Mouse (Mus musculus) thymus, postnatal 25 days (tissue): ENCODE measurements around the gene Ubap2l.

ENCODE experiments used
- DNase-seq: peaks from one replicate; pipeline ENCODE4 v3.0.0; 2022

The Ubap2l gene

DNA sequence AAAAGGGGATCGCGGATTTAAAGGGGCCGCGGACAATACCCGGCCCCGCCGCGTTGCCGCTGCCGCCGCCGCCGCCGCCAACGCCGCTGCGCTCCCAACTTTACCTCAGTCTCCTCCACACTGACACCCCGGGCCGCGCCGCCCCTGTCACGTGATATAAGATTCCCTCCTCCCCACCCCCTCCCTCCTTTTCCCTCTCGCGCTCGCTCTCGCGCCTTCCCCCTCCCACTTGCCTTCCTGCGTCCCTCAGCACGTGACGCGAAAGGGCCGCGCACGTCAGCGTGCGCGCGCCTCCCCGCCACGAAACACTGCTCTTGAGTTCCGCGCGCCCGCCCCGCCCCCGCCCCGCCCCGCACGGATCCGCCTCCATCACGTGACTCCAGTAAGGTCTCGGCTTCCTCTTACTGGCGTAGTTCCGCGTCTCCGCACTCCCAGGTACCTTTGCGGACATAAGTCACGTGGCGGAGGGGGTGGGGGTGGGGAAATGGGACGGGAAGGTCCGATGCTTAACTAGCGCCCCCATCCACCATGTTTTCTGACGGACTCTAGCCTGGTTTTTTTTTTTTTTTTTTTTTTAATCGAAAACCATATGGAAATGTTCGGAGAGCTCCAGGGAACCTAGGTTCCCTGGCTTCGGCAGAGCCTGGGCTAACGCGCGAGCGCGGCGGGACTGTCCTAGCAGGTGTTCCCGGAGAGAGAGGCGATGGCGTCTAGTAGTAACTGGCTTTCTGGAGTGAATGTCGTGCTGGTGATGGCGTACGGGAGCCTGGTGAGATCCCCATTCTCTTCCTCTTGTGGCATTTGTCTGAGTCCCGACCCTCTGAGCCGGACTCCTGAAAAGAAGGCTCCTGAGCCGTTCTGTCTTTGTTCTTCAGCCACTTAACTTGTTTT is at the start of gene Ubap2l:
Gene Ubap2l, minus strand, starts transcription at position 278 of the 891 bp plus-strand sequence.
- DNase-seq: peak; percentile 93

GRCm38 (mm10) chr3:90101673-90102072 is 49.2 kb upstream of the Ubap2l start:
- DNase-seq: no peak

- no peak for DNase-seq
These were observed 48.6 kb upstream of the Ubap2l start for GRCm38 (mm10) chr3:90101010-90101409.

DNA sequence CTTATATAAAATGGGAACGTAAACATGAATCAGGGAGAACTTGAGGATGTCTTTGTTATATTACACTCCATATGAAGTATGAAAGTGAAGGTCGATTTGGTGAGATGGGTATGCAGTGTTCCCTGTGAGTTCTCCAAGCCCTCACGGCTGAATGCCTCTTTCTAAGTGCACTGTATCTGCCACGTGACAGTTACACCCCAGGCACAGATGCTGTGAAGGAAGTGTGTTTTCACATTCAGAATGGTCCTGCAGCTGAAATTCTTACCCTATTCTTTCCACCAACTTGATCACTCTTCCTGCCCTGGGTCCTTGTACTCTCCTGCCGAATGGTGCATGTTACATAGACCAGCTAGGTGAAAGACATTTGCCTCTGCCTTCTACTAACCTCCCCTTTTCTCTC is 45.5 kb upstream of the Ubap2l start:
- DNase-seq: no peak

DNA sequence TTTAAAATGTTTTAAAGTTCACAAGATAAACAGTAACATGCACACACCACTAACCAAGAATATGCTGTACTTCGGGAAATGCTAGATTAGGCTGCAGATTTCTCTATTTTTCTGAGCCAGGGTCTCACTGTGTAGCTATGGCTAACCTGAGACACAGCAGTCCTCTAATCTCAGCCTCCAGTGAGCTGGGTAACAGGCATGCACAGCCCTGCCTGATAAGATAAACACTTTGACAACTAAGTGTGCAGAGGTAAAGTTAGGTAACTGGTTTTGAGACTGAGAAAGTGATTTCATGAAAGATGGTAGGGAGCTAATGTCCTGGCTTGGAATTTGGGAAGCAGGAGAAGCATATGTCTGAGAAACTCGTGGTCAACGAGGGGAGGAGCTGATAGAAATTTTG is 42.0 kb upstream of the Ubap2l start:
- DNase-seq: no peak

GRCm38 (mm10) chr3:90090892-90091291 is 38.5 kb upstream of the Ubap2l start:
- DNase-seq: no peak

GRCm38 (mm10) chr3:90088617-90089016 is 36.2 kb upstream of the Ubap2l start:
- no peak for DNase-seq

- no peak for DNase-seq
These were observed 33.6 kb upstream of the Ubap2l start for GRCm38 (mm10) chr3:90086068-90086467.

- DNase-seq: no peak
These were observed 32.9 kb upstream of the Ubap2l start for GRCm38 (mm10) chr3:90085281-90085680.

DNA sequence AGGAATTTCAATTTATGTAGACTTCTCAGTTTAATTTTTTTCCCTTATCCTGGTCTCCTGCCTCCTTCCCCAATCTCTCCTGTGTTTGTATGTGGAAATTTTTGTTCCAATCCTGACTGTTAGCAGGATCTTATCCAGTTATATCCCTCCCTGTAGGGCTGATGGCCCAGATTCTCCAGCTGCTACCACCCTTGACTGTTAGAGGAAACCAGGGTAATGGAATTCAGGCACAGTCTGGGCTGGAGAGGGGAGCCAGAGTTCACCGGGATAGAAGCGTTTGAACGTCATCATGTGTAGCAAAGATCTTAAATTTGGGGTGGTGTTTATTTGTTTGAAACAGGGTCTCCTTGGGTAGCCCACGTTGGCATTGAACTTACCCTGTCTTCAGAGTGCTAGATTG is 32.4 kb upstream of the Ubap2l start:
- DNase-seq: no peak

- DNase-seq: no peak
These were observed 31.4 kb upstream of the Ubap2l start for GRCm38 (mm10) chr3:90083698-90084324.

DNA sequence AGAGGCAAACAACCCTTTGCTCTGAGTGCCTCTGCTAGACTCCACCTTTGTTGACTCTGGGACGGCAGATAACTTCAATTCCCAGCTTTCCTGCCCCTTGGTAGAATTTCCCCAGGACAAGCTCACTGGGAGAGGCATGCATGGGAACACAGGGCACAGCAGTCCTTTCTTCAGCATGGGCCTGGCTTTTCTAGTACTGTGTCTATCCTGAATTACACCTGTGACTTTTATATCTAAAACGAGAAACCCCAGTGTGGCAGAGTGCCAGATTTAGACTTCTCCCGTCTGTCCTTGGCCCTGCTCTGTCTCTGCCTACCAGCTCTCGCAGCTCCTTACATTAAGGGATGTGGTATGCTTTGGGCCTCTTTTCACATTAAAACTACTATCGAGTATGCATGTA is 30.6 kb upstream of the Ubap2l start:
- peak; percentile 33 for DNase-seq

DNA sequence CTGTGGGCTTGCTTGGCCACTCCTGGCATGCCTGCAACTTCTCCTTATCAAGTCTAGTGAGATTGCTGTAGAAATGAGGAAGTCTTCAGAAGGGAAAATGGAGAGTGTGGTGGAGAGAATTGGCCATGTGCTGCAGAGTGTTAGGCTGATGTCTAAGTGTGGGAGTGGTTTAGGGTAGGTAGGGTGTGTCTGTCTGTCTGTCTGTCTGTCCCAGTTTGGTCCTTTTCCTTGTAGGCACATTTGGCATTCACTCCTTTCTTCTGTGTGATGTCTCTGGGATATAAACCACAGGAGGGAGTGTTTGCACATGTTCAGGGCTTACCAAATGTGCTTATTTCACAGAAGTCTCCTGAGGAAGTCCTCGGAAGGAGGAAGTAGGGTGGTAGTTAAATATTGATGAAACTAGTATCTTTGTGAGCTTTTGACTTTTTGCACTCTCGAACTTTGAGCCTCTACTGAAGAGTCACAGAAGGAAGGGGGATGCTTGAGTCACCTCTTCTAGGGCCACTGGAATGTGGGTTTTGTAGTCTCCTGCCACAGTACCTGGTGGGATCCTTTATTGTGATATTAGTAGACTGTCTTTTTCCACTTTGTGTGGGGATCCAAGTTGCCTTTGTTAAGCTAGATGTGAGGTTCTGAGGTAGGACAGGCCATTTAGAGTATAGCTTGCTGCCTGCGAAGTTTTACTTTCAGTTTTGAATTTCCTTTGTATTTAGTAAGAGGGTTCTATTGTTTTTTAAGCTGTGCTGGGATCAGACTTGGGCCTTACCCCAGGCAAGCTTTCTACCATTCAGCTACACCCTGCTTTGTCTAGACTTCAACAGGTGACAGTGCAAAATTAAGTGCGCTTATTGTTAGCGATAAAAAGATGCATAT is 29.2 kb upstream of the Ubap2l start:
- DNase-seq: no peak

DNA sequence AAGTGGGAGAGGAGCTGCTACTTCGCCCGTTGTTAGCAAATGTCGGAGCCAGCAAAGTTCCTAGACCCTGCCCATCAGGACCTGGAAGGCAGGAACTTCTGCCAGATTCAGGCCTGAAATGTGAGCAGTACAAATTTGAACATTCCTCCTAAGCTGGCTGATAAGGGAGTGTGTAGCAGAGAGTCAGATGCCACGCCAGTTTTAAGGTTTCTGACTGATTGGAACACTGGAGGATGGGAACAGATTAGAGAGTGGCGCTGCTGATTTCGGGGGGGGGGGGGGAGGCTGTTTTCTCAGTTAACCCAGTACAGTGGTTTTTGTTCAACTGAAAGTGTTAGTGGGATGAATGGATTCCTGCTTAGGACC is 28.1 kb upstream of the Ubap2l start:
- DNase-seq: no peak

GRCm38 (mm10) chr3:90079763-90080497 is 27.5 kb upstream of the Ubap2l start:
- peak; percentile 89 for DNase-seq

GRCm38 (mm10) chr3:90079133-90079762 is 26.8 kb upstream of the Ubap2l start:
- peak; percentile 88 for DNase-seq

DNA sequence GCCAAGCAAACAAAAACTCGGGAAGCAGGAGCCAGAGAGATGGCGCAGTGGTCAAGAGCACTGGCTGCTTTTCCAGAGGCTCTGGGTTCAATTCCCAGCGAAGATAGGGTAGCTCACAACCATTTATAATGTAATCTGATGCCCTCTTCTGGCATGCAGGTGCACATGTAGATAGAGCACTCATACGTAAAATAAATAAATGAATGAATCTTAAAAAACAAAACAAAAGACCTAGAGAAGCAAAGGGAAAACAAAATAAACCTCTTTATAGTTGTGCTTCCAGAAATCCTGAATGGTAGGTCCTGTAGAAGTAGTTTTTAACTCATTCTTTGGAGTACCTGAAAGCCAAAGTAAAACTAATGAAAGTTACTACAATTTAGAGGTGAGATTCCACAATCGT is 25.8 kb upstream of the Ubap2l start:
- no peak for DNase-seq

DNA sequence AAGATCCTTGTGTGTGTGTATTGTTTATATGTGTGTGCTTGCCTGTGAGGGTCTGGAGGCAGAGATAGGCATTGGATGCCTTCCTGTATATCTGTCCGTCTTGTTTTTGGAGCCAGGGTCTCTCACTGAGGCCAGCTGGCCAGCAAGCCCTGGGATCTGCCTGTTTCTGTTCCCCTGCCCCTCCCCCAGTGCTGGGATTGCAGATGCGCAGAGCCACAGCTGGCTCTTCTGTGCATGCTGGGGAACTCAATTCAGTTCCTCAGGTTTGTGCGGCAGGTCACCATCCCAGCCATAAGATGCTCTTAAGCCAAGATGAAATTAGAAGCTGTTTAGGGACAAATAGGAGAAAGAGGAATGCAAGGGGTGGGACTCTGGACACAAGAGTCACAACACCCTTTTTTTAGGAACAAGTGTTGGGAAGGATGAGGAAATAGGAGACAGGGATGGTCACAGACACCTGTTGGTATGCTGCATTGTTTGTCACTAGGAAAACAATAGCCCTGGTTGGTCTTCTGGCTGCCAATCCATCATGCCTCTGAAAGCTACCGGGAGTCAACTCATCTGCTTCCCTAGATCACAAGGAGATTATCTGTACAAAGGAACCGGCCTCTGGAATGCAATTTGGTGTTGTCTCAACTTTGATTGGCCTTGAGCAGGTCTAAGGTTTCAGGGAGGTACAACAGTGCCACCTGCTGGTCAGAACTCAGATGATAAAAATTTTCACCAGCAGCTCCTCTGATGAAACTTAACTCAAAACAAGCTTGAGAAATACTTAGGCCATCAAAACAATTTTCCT is 24.7 kb upstream of the Ubap2l start:
- peak; percentile 83 for DNase-seq

GRCm38 (mm10) chr3:90072294-90072693 is 19.9 kb upstream of the Ubap2l start, which contains the start of gene Tpm3:
Tpm3 (plus strand) TSS chr3:90072649.
- DNase-seq: no peak

DNA sequence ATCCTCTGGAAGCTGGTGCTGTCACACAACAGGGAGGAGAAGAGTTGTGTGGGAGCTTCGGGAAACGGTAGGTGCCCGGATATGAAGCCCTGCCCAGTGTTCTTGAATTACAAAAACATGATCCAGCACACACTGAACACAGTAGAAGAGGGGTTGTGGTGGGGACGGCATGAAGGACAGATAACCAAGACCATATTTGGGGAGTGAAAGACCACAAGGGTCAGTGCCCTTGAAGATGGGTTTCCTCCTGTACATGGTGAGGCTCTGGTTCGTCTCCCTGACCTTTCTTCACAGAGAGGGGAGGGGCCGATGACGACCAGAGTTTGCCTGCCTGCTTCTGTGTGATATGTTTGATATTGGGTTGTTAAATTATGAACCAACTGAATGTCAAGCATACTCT is 17.3 kb upstream of the Ubap2l start:
- no peak for DNase-seq

- DNase-seq: no peak
These were observed 15.4 kb upstream of the Ubap2l start for GRCm38 (mm10) chr3:90067851-90068250.
